ENCODE assay signal across 8 mouse cellular contexts in genomic region chr9:58158541-58159311, GRCm38 (mm10). TPM values are rescaled to one million over a fixed set of nuclear protein-coding genes. Genes with fewer than 3 reads are reported as not detected.
A peak's percentile ranks its signal among the peaks of the same experiment; 100 is the strongest.
DNase-seq lines count a peak whose midpoint lies in the region; ATAC-seq lines count a peak whose summit lies in the region.

No protein-coding gene starts in this region.

- DNase-seq in thymus, postnatal 0 days (ENCODE audit: low spot score), result peak; percentile 16
- no peak for DNase-seq in thymus, postnatal 36 days
- peak; percentile 46 for DNase-seq in gastrocnemius, postnatal 10 days
- peak; percentile 77 for DNase-seq in lung, postnatal 10 days
- peak; percentile 47 for DNase-seq in urinary bladder, postnatal 14 days (ENCODE audit: low spot score)
- no peak for DNase-seq in frontal cortex, postnatal 14 days (ENCODE audit: low spot score in 2 of 2)

- H3K9me3 ChIP-seq in hindbrain, embryonic 16.5 days (ENCODE audit: control insufficient read depth, low read length), result no peaks in the 10 kb centered on the region

- peak; percentile 24; the same call in 1 of the 2 replicates for ATAC-seq in hindbrain, embryonic 16.5 days
- no peak for ATAC-seq in activated CD4-positive, CD25-positive, alpha-beta regulatory T cell, adult 4 months

- H3K27ac ChIP-seq in hindbrain, embryonic 16.5 days (ENCODE audit: low read depth, low read length), result peak overlapping the region; percentile 48; the same call in 1 of the 2 replicates

- no peaks in the 10 kb centered on the region for H3K36me3 ChIP-seq in hindbrain, embryonic 16.5 days (ENCODE audit: control insufficient read depth, insufficient read depth, low read length)

- WGBS in hindbrain, embryonic 16.5 days, result 59% methylated on average over 7 of the region's 7 CpGs

- H3K27me3 ChIP-seq in hindbrain, embryonic 16.5 days (replicated peaks; ENCODE audit: control insufficient read depth, insufficient read depth, low read length), result no peaks in the 10 kb centered on the region

- no peak overlapping the region for H3K4me3 ChIP-seq in hindbrain, embryonic 16.5 days (ENCODE audit: low read length)

- H3K9ac ChIP-seq in hindbrain, embryonic 16.5 days (ENCODE audit: low read depth, low read length), result no peak overlapping the region; the same call in 1 of the 2 replicates

- H3K4me1 ChIP-seq in hindbrain, embryonic 16.5 days (ENCODE audit: control insufficient read depth, insufficient read depth, low read depth, low read length), result peaks cover 2% of the 10 kb centered on the region; the same call in 1 of the 2 replicates

- H3K4me2 ChIP-seq in hindbrain, embryonic 16.5 days (ENCODE audit: low read length), result no peak overlapping the region

RNA-seq across cellular contexts. Expression of gene Ccdc33, which starts 40.1 kb away (rescaled TPM):
- polyA plus RNA-seq in thymus, postnatal 0 days (2015; fragmentation: Nextera tagmentation; extraction: Ambion mirVana), result 0.27 and 1.1 TPM in 2 replicates
- not detected for total RNA-seq in gastrocnemius, postnatal 10 days (2021)
- 0.43 and 0.79 TPM in 2 replicates for polyA plus RNA-seq in hindbrain, embryonic 16.5 days (2015; fragmentation: Nextera tagmentation; extraction: Ambion mirVana)
- not detected for polyA plus RNA-seq in activated CD4-positive, CD25-positive, alpha-beta regulatory T cell, adult 4 months (2017; shearing (Covaris generic))

RNA-seq across cellular contexts. Expression of gene Islr, which starts 45.4 kb away (rescaled TPM):
- 11.5 and 14.7 TPM in 2 replicates for polyA plus RNA-seq in thymus, postnatal 0 days (2015; fragmentation: Nextera tagmentation; extraction: Ambion mirVana)
- total RNA-seq in gastrocnemius, postnatal 10 days (2021), result 100 to 1,000 TPM in 1 of 2 experiments, 10 to 100 TPM in 1; 98.8 to 119 TPM
- 40.4 and 50.5 TPM in 2 replicates for polyA plus RNA-seq in hindbrain, embryonic 16.5 days (2015; fragmentation: Nextera tagmentation; extraction: Ambion mirVana)
- under 1 TPM in 1 of 2 experiments, not detected in 1; 0.32 TPM for polyA plus RNA-seq in activated CD4-positive, CD25-positive, alpha-beta regulatory T cell, adult 4 months (2017; shearing (Covaris generic))

RNA-seq across cellular contexts. Expression of gene Islr2, which starts 45.4 kb away (rescaled TPM):
- polyA plus RNA-seq in thymus, postnatal 0 days (2015; fragmentation: Nextera tagmentation; extraction: Ambion mirVana), result 0.06 TPM in 1 of 2 replicates, not detected in the other
- total RNA-seq in gastrocnemius, postnatal 10 days (2021), result 1 to 10 TPM; 4.3 to 4.5 TPM
- polyA plus RNA-seq in hindbrain, embryonic 16.5 days (2015; fragmentation: Nextera tagmentation; extraction: Ambion mirVana), result 13.8 and 21.5 TPM in 2 replicates
- not detected for polyA plus RNA-seq in activated CD4-positive, CD25-positive, alpha-beta regulatory T cell, adult 4 months (2017; shearing (Covaris generic))

Comparison
In these comparisons a context has a peak if more than half of its experiments do, and no peak if none do; other contexts are left out.
1. DNase-seq: peak in thymus, postnatal 0 days (single experiment), gastrocnemius, postnatal 10 days (single experiment), lung, postnatal 10 days (single experiment) and urinary bladder, postnatal 14 days (single experiment); none in thymus, postnatal 36 days (0 of 2) and frontal cortex, postnatal 14 days (0 of 2).
2. RNA of gene Islr2, which starts 45.4 kb away (polyA plus RNA-seq): 13.8 to 21.5 TPM in hindbrain, embryonic 16.5 days; 0.06 TPM in thymus, postnatal 0 days and not detected in activated CD4-positive, CD25-positive, alpha-beta regulatory T cell, adult 4 months; every median in the first group is over 10 times any median in the second.